Mouse (Mus musculus): ENCODE results near the gene Usp48. TPM values are rescaled to one million over a fixed set of nuclear protein-coding genes. Genes with fewer than 3 reads are reported as not detected.

The Usp48 gene
- polyA plus RNA-seq (2021; fragmentation: Nextera tagmentation) = 25.6 and 32.5 TPM in 2 replicates
- long read RNA-seq, experiment 1, full-length matches to known transcripts = 28 of 142 reads
- long read RNA-seq, experiment 1, partial matches to known transcripts = 56 of 142 reads
- long read RNA-seq, experiment 1, other reads (novel, unspliced or antisense) = 58 of 142 reads
- long read RNA-seq, experiment 2, transcript Usp48-204 (14 exons, 2,071 nt) = major isoform, 13 of 45 reads
- long read RNA-seq, experiment 2, partial matches to known transcripts = 20 of 45 reads
- long read RNA-seq, experiment 2, other reads (novel, unspliced or antisense) = 11 of 45 reads

GRCm38 (mm10) chr4:137593601-137594495 lies at the start of gene Usp48:
Usp48 (plus strand) TSS chr4:137593755.

GRCm38 (mm10) chr4:137574469-137574868 lies 19.1 kb upstream of the Usp48 start, which contains the start of gene Ldlrad2:
Ldlrad2 (minus strand) TSS chr4:137574569.

GRCm38 (mm10) chr4:137664433-137664979 lies 71.0 kb downstream of the Usp48 start, which contains the start of gene Rap1gap:
Rap1gap (plus strand) TSS chr4:137664726.

Other genes with a start within 250 kb of the Usp48 start
- gene Cdc42, start 236.0 kb upstream of the Usp48 start, polyA plus RNA-seq (2021; fragmentation: Nextera tagmentation) = 463 and 529 TPM in 2 replicates
- gene Cela3a, start 184.0 kb upstream of the Usp48 start, polyA plus RNA-seq (2021; fragmentation: Nextera tagmentation) = not detected in 2 replicates
- gene Cela3b, start 163.2 kb upstream of the Usp48 start, polyA plus RNA-seq (2021; fragmentation: Nextera tagmentation) = not detected in 2 replicates
- gene 1700013G24Rik, start 140.5 kb upstream of the Usp48 start, polyA plus RNA-seq (2021; fragmentation: Nextera tagmentation) = not detected in 2 replicates
- gene Hspg2, start 125.0 kb upstream of the Usp48 start, polyA plus RNA-seq (2021; fragmentation: Nextera tagmentation) = 0.44 and 0.55 TPM in 2 replicates
- gene Ldlrad2, start 19.2 kb upstream of the Usp48 start, polyA plus RNA-seq (2021; fragmentation: Nextera tagmentation) = not detected in 2 replicates
- 51.5 and 120 TPM in 2 replicates for gene Rap1gap, start 71.0 kb downstream of the Usp48 start, polyA plus RNA-seq (2021; fragmentation: Nextera tagmentation)
- gene Alpl, start 202.6 kb downstream of the Usp48 start, polyA plus RNA-seq (2021; fragmentation: Nextera tagmentation) = 5.4 and 5.9 TPM in 2 replicates

All from left cerebral cortex, adult 6 months (tissue).